Mouse (Mus musculus): Measurements from ENCODE around the gene Chst13.

Chst13 gene

GRCm38 (mm10) chr6:90324991-90325390 lies at the start of gene Chst13:
Chst13 (minus strand) TSS chr6:90325185.
- CTCF ChIA-PET, result no interaction called here

- CTCF ChIA-PET, result no interaction called here
Observed at GRCm38 (mm10) chr6:90374647-90375046, 49.7 kb upstream of the Chst13 start.

- CTCF ChIA-PET, result no interaction called here
Observed at GRCm38 (mm10) chr6:90369725-90370553, 45.0 kb upstream of the Chst13 start.

GRCm38 (mm10) chr6:90368976-90369724 lies 44.2 kb upstream of the Chst13 start, which contains the start of gene Zxdc:
Zxdc (plus strand) TSS chr6:90369492.
- CTCF ChIA-PET, result no interaction called here

DNA sequence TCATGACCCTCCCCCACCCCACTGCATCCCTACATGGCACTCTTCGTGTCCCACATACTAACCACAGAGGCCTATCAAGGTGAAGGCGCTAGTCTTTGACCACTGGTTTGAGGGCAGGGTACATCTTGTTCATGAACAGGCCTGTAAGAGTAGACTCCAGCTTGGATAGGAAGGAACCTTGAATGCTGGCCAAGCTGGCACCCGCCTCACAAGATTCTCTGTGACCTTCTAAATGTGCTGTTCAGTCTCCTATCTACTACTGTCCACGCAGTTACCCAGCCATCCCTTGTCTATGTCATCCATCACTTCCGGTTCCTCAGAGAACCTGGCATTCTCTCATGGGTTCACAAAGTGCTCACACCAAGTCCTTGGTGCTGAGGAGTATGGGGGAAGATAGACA lies 38.3 kb upstream of the Chst13 start:
- CTCF ChIA-PET, result no interaction called here

GRCm38 (mm10) chr6:90360922-90361614 lies 36.1 kb upstream of the Chst13 start:
- CTCF ChIA-PET, result interaction anchor here (0.5 kb wide), 1 partner anchor 24 kb away, joined by 7 read pairs; no protein-coding TSS in a partner anchor

DNA sequence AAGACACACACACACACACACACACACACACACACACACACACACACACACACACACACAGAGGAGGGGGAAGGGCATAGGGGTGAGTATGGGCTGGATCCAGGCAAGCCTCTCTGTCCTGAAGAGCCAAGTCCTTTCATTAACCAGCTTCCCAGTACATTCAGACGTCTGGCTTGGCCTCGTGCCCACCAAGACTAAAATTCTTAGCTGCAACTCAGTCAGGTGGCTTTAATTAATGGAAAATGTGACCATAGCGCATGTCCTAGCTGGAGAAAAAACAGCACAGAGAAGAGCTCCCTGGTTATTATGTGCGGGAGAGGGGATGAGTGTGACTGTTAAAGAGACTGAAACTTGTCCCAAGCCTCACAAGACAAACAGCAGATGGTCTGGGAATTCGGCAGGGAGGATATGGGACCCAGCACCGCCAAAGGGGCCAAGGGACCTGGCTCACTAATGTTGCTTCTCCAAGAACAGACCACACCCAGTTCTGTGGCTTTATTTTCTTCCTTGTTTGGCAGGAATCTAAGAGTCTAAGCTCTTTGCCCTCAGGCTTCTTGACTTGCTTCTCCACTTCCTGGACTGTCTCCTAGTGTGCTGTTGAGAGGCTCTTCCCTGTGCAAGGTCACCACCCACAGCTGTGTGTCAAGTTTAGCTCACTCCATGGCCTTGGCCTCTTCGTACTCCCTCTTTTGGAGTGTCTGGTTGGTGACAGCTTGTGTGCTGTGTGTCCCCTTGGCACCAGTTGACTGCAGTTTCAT lies 35.2 kb upstream of the Chst13 start:
- CTCF ChIA-PET, result no interaction called here

DNA sequence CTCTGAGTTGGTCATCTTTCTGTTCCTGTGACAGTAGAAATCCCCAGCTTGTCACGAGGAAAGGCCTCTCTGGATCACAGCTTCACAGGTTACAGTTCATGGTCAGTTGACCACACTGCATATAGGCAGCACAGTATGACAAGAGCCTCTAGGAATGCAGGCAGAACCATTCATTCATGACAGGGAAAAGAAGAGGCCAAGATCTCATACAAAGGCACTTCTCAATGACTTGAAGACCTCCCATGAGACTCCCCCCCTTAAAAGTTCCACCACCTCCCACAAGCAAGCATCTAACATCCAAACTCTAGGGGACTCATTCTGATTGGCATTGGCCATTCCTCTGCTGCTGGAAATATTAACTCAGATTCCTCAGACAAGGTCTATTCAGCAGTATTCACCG lies 34.5 kb upstream of the Chst13 start:
- CTCF ChIA-PET, result no interaction called here

GRCm38 (mm10) chr6:90358142-90358541 lies 33.2 kb upstream of the Chst13 start:
- CTCF ChIA-PET, result no interaction called here

DNA sequence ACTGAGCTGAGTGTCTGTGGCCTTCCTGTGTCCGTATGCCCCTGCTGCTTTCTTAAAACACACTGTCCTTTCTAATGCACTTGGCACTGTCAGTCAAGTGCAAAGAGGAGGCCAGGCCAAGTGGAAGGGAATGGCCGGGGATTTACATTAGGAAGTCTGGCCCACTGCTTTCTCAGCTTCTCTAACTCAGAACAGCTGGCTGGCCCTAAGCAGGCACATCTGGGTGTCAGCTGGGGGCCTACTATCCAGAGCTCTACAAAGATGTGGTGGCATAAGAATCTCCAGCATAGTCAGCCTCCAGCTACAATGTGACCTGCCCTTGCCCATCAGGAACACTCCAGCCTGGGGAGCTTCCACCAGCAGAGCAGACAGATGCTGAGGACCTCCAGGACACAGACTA lies 25.0 kb upstream of the Chst13 start:
- CTCF ChIA-PET, result no interaction called here

DNA sequence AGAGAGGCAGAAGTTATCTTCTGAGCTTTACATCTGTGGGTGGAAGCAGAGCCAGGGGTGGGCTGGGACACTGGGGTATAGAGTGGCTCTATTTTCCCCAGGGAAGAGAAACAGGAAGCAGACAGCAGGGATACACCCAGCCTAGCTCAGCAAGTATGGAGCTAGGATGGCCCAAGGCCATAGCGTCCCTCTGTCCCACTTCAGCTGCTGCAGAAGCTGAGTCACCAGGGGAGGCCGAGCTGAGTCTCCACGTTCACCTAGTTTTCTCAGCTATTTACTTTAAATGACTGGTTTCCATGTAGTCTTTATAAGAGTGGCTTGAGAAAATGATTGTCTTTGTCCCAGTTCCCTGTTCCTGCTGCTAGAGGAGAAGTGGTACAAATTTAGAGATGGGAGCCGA lies 23.5 kb upstream of the Chst13 start:
- CTCF ChIA-PET, result no interaction called here

DNA sequence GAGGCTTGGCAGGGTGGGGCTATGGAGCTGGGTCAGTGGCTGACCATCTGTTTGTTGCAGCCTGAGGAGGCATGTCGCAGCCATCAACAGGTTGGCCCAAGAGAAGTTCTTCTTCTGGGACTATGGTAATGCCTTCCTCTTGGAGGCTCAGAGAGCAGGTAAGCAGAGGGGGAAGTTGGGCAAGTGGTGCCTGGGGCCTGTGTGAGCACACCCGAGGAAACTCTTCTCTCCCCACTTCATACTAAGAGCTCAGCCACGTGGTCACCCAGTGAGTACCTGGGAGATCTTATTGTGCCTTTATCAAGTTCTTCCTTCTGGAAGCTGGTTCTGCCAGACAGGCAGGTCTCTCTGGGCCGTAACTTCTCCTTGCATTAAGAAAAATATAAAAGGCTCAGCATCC lies 22.2 kb upstream of the Chst13 start:
- CTCF ChIA-PET, result no interaction called here

GRCm38 (mm10) chr6:90342343-90342742 lies 17.4 kb upstream of the Chst13 start:
- CTCF ChIA-PET, result no interaction called here

DNA sequence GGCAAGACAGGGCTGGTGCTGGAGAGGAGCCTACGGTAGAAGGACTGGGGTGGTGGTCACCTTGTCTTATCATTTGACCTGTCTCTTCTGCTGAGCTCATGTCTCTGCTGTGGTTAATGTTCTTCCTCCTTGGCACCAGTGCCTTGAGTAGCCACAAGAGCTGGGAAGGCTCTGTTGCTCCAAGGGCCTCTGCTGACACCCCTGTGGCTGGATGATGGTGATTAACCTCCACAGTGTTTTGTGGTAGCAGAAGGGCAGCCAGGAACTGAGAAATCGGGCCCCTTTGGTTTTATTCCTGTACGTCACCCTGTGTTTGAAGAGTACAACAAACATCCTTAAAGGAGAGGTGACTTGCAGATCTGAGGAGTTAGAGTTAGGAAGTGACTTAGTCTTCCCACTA lies 9.3 kb upstream of the Chst13 start:
- CTCF ChIA-PET, result interaction anchor here (0.6 kb wide), 1 partner anchor 1175 kb away, joined by 3 read pairs; no protein-coding TSS in a partner anchor

DNA sequence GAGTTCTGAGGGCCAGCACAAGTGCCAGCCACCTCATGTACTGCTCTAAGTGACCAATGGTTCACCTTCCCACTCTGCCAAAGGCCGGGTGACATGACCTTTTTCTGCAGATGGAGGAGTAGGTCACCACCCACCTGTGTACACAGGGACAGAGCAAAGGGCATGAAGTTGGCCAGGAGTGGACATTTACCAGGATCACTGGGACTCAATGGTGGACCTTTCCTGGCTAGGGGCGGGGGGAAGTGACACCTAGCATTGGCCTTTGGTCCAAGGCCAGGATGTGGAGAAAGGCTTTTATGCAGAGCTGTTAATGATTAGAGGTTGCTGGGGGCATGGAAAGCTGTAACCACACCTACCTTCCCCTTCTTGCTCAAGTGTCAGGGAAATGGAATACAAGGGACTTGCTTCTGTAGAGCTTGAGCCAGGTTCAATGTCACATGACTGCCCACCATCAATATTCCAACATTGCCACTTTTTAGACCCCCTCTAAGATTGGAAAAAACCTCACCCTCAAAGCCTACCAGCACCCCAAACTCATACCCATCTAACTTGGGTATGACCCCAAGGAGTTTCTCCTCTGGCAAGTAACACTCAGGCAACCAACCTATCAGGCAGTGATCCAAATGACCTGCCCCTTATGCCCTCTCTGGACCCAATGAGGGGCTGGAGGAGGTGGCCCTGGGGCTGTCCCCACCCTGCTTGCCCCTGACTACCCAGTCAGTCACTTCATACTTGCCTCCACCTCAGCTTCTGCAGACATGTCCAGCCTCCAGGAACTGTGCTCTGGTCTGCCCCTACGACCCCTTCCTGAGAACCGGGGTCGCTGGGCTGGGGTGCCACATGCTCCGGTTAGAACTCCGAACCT lies 7.8 kb upstream of the Chst13 start, which contains the start of gene Uroc1:
Gene Uroc1 (plus strand): TSS at position 724 of the 865 bp plus-strand sequence.
- CTCF ChIA-PET, result no interaction called here

DNA sequence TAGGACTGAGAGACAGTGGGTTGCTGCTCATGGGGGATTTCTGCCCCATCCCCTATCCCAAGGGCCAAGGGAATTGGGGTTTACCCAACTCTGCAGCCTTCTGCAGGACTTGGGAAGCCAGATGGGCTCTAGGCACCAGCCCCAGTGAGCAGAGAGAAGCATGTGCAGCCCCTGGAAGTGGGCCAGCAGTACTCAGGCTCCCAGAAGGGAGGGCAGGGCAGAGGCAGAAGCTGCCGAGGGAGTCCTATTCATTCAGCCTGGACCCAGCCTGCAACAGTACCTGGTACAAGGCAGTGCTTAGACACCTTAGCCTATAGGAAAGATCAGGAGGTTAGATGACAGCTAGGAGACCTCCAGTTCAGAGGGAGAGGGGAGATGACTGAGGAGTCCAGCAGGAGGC lies 5.0 kb upstream of the Chst13 start:
- CTCF ChIA-PET, result no interaction called here

- CTCF ChIA-PET, result no interaction called here
Observed at GRCm38 (mm10) chr6:90327670-90328069, 2.7 kb upstream of the Chst13 start.

DNA sequence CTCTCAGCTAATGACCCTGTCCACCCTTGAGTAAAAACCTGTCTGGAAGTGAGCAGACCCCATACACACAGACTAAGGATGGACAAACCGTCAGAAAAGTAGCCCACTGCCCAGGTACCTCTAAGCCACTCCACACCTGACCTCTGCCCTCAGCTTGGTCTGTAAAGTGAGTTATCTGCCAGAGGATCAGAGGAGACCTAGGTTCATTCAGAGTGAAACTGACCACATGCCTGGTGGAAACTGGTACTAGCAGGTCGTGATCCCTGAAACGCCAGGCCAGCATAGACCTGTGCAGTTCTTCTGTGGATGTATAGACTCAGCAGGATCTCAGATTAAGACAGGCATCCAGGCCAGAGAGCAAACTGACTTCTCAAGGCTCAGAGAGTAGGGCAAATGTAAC lies 522 bp downstream of the Chst13 start:
- CTCF ChIA-PET, result no interaction called here

- CTCF ChIA-PET, result no interaction called here
Observed at GRCm38 (mm10) chr6:90324026-90324425, 959 bp downstream of the Chst13 start.

DNA sequence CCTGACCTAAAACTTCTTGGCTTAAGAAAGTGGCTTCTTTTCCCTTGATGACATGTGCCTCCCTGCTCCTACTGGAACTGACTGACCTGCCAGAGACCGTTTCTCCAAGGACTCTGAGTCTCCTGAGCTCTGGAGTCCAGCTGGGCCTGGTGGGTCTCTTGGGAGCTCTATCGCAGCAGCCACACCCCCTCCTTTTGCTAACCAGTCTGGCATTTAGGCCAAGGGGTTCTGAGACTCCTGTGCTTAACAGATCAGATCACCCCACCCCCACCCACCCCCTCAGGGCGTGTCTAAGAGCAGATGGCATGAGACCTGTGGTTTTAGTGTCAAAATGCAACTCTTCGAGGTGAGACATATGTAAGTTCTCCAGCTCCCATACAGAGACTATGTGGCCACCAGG lies 3.2 kb downstream of the Chst13 start:
- CTCF ChIA-PET, result no interaction called here

DNA sequence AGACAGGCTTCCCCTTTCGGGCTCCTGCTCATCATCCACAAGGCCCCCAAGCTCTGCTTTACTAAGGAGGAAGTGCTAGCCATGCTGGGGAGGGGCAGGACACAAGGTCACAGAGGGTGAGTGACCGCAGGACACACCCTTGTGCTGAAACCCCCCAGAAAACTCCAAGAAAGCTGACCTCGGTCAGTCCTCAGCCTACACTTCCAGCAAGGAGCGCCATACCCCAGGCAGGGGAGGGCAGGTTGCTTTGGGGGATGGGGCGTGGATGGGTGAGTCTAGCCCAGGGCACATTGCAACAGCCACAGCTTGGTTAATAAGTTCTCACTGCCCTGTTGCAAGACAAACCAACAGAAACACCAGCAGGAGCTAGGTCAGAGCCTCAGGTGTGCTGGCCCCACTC lies 4.6 kb downstream of the Chst13 start:
- CTCF ChIA-PET, result no interaction called here
